Mouse (Mus musculus) lung, embryonic 16.5 days (tissue): ENCODE data around the gene Tle3. TPM values are rescaled to one million over a fixed set of nuclear protein-coding genes. Genes with fewer than 3 reads are reported as not detected.

Experiments
- ATAC-seq: fragments of 200-750 bp; cut with Nextera tagmentation; 2 replicates; pipeline ENCODE4 v1.8.0; 2017; ENCODE audit warnings: low read depth, mild to moderate bottlenecking, moderate library complexity
- H3K27ac ChIP-seq: fragments of 300-500 bp; sonication (generic); 2 replicates; pipeline ENCODE4 v1.5.1; 2014; ENCODE audit warnings: mild to moderate bottlenecking, control low read depth, low read length
- H3K27me3 ChIP-seq: fragments of 300-500 bp; sonication (generic); 2 replicates; pipeline ENCODE4 v1.6.1; 2014; ENCODE audit warnings: low read depth, low read length, mixed read lengths; ENCODE audit not compliant: control insufficient read depth, insufficient read depth
- H3K36me3 ChIP-seq: fragments of 300-500 bp; sonication (generic); 2 replicates; pipeline ENCODE4 v1.6.1; 2014; ENCODE audit warnings: low read length; ENCODE audit not compliant: control insufficient read depth, insufficient read depth
- H3K4me1 ChIP-seq: fragments of 300-500 bp; sonication (generic); replicated peaks from 2 replicates; pipeline ENCODE4 v1.6.1; 2014; ENCODE audit warnings: low read length, mixed read lengths; ENCODE audit not compliant: control insufficient read depth, insufficient read depth
- H3K4me2 ChIP-seq: fragments of 300-500 bp; sonication (generic); 2 replicates; pipeline ENCODE4 v1.6.1; 2014; ENCODE audit warnings: low read depth, low read length, control low read depth
- H3K4me3 ChIP-seq: fragments of 300-500 bp; sonication (generic); 2 replicates; pipeline ENCODE4 v1.5.1; 2014; ENCODE audit warnings: mild to moderate bottlenecking, low read length, control low read depth
- H3K9ac ChIP-seq: fragments of 300-500 bp; sonication (generic); 2 replicates; pipeline ENCODE4 v1.6.1; 2014; ENCODE audit warnings: low read length, control low read depth
- H3K9me3 ChIP-seq: fragments of 300-500 bp; sonication (generic); 2 replicates; pipeline ENCODE4 v1.6.1; 2016; ENCODE audit warnings: low read length; ENCODE audit not compliant: control insufficient read depth
- WGBS: fragments of 180-500 bp; shearing (Covaris S2); extraction: QIAGEN DNeasy Blood & Tissue Kit; methylation state at CpG from one replicate; pipeline ENCODE4 v1.1.7; 2014; 5-methylcytosine and 5-hydroxymethylcytosine counted together
- polyA plus RNA-seq: library from polyadenylated mRNA; unstranded; fragments of >200 nt; fragmentation: Nextera tagmentation; extraction: Ambion mirVana; gene quantifications from 2 replicates; pipeline ENCODE4 v1.2.1, GENCODE M21; 2015

The Tle3 gene
- polyA plus RNA-seq, 1 experiment from 2014 or later = 23.4 TPM

GRCm38 (mm10) chr9:61386314-61386713 lies 14.1 kb downstream of the Tle3 start:
- no peak overlapping the region for H3K4me2 ChIP-seq
- peaks cover 40% of the 10 kb centered on the region for H3K4me1 ChIP-seq
- ATAC-seq = no peak
- no peaks in the 10 kb centered on the region for H3K9me3 ChIP-seq
- H3K4me3 ChIP-seq = no peak overlapping the region
- WGBS = 77% methylated on average over 2 of the region's 2 CpGs
- H3K27ac ChIP-seq = no peak overlapping the region
- peaks cover 6% of the 10 kb centered on the region; the same call in 1 of the 2 replicates for H3K36me3 ChIP-seq
- H3K27me3 ChIP-seq = peaks cover 2% of the 10 kb centered on the region; the same call in 1 of the 2 replicates
- no peak overlapping the region for H3K9ac ChIP-seq

GRCm38 (mm10) chr9:61387797-61388196 lies 15.6 kb downstream of the Tle3 start:
- Histone ChIP-seq H3K9ac (no peak overlapping the region), H3K4me3 (no peak overlapping the region), H3K36me3 (0 out of 2 replicates have a peak, but pooled peaks cover 4% of the 10 kb centered on the region), H3K27me3 (peaks cover 2% of the 10 kb centered on the region; the same call in 1 of the 2 replicates), H3K9me3 (no peaks in the 10 kb centered on the region), H3K4me1 (peaks cover 42% of the 10 kb centered on the region), H3K4me2 (no peak overlapping the region), H3K27ac (no peak overlapping the region)
- WGBS = 90% methylated on average over 5 of the region's 5 CpGs
- ATAC-seq = no peak

- no peak overlapping the region for H3K27ac ChIP-seq
These were observed 16.0 kb downstream of the Tle3 start for GRCm38 (mm10) chr9:61388214-61388613.

GRCm38 (mm10) chr9:61388689-61389403 lies 16.7 kb downstream of the Tle3 start:
- no peaks in the 10 kb centered on the region for H3K9me3 ChIP-seq
- H3K4me2 ChIP-seq = no peak overlapping the region
- ATAC-seq = no peak
- H3K4me1 ChIP-seq = peaks cover 40% of the 10 kb centered on the region
- 52% methylated on average over 14 of the region's 14 CpGs for whole genome bisulfite sequencing
- H3K9ac ChIP-seq = no peak overlapping the region
- no peak overlapping the region for H3K27ac ChIP-seq
- no peak overlapping the region for H3K4me3 ChIP-seq
- H3K36me3 ChIP-seq = peaks cover 12% of the 10 kb centered on the region
- H3K27me3 ChIP-seq = no peaks in the 10 kb centered on the region

More at GRCm38 (mm10) chr9:61388214-61388613, 16.0 kb downstream of the Tle3 start:
- Histone ChIP-seq H3K4me2 (no peak overlapping the region), H3K9me3 (no peaks in the 10 kb centered on the region), H3K27me3 (peaks cover 2% of the 10 kb centered on the region; the same call in 1 of the 2 replicates), H3K36me3 (peaks cover 6% of the 10 kb centered on the region; the same call in 1 of the 2 replicates), H3K4me1 (peaks cover 40% of the 10 kb centered on the region), H3K9ac (no peak overlapping the region), H3K4me3 (no peak overlapping the region)
- WGBS = 73% methylated on average over 12 of the region's 12 CpGs
- ATAC-seq = no peak

- Histone ChIP-seq H3K4me2 (no peak overlapping the region), H3K9ac (no peak overlapping the region), H3K9me3 (no peaks in the 10 kb centered on the region), H3K36me3 (peaks cover 16% of the 10 kb centered on the region), H3K27me3 (no peaks in the 10 kb centered on the region), H3K27ac (no peak overlapping the region), H3K4me1 (peaks cover 38% of the 10 kb centered on the region), H3K4me3 (no peak overlapping the region)
- WGBS = 61% methylated on average over 7 of the region's 7 CpGs
- no peak for ATAC-seq
These were observed 17.2 kb downstream of the Tle3 start for GRCm38 (mm10) chr9:61389404-61389701.

GRCm38 (mm10) chr9:61391570-61392337 lies 19.6 kb downstream of the Tle3 start:
- 71% methylated on average over 5 of the region's 5 CpGs for WGBS
- Histone ChIP-seq H3K9ac (no peak overlapping the region), H3K4me3 (no peak overlapping the region), H3K27me3 (no peaks in the 10 kb centered on the region), H3K4me1 (peaks cover 33% of the 10 kb centered on the region), H3K36me3 (peaks cover 24% of the 10 kb centered on the region), H3K4me2 (no peak overlapping the region), H3K9me3 (no peaks in the 10 kb centered on the region), H3K27ac (no peak overlapping the region)
- ATAC-seq = no peak

GRCm38 (mm10) chr9:61392338-61392620 lies 20.1 kb downstream of the Tle3 start:
- Histone ChIP-seq H3K27me3 (no peaks in the 10 kb centered on the region), H3K36me3 (peaks cover 24% of the 10 kb centered on the region), H3K4me3 (no peak overlapping the region), H3K27ac (no peak overlapping the region), H3K4me1 (peaks cover 38% of the 10 kb centered on the region), H3K9ac (no peak overlapping the region), H3K4me2 (no peak overlapping the region), H3K9me3 (no peaks in the 10 kb centered on the region)
- no peak for ATAC-seq
- WGBS = 73% methylated on average over 6 of the region's 6 CpGs

GRCm38 (mm10) chr9:61393161-61393560 lies 21.0 kb downstream of the Tle3 start:
- ATAC-seq = no peak
- Histone ChIP-seq H3K4me2 (no peak overlapping the region), H3K27ac (no peak overlapping the region), H3K9me3 (no peaks in the 10 kb centered on the region), H3K36me3 (peaks cover 23% of the 10 kb centered on the region), H3K4me3 (no peak overlapping the region), H3K9ac (no peak overlapping the region), H3K27me3 (no peaks in the 10 kb centered on the region), H3K4me1 (peaks cover 39% of the 10 kb centered on the region)
- 77% methylated on average over 6 of the region's 6 CpGs for WGBS

- no peaks in the 10 kb centered on the region for H3K9me3 ChIP-seq
- H3K9ac ChIP-seq = no peak overlapping the region
- no peaks in the 10 kb centered on the region for H3K27me3 ChIP-seq
- no peak overlapping the region for H3K4me3 ChIP-seq
- no peak overlapping the region for H3K27ac ChIP-seq
- H3K4me1 ChIP-seq = peaks cover 35% of the 10 kb centered on the region
- 94% methylated on average over 5 of the region's 5 CpGs for WGBS
- no peak overlapping the region for H3K4me2 ChIP-seq
- peaks cover 30% of the 10 kb centered on the region for H3K36me3 ChIP-seq
- no peak for ATAC-seq
These were observed 21.7 kb downstream of the Tle3 start for GRCm38 (mm10) chr9:61393847-61394246.
